Mouse (Mus musculus) cerebellum, adult 2 months (tissue): ENCODE results near the gene Wwox.

Experiments
- CTCF ChIP-seq: fragments of 200-500 bp; IDR thresholded peaks from 2 replicates; pipeline ENCODE4 v1.5.1; 2011; ENCODE audit warnings: low read depth, mild to moderate bottlenecking, control low read depth, low read length, moderate library complexity, borderline replicate concordance; ENCODE audit not compliant: insufficient read depth
- POLR2A ChIP-seq: fragments of 200-500 bp; IDR thresholded peaks from 2 replicates; pipeline ENCODE4 v1.6.1; 2011; ENCODE audit warnings: low read length, control low read depth, borderline replicate concordance; ENCODE audit not compliant: insufficient read depth

- no peak for TF ChIP-seq POLR2A
- no peak for TF ChIP-seq CTCF
Measured at GRCm38 (mm10) chr8:115259806-115260205, 820.4 kb downstream of the Wwox start.
